Mouse (Mus musculus) liver, embryonic 14.5 days (tissue): ENCODE results near the gene Nms. TPM values are rescaled to one million over a fixed set of nuclear protein-coding genes. Genes with fewer than 3 reads are reported as not detected.

Experiments
- ATAC-seq: fragments of 200-750 bp; cut with Nextera tagmentation; 2 replicates; pipeline ENCODE4 v1.8.0; 2017; ENCODE audit warnings: moderate number of reproducible peaks, mild to moderate bottlenecking, moderate library complexity; ENCODE audit not compliant: insufficient read depth
- DNase-seq, 3 experiments: peaks; one replicate each; pipeline ENCODE4 v3.0.0-alpha.2; 2012 to 2013; ENCODE audit warnings: low read depth in 3 of 3, low spot score in 3 of 3
- H3K27ac ChIP-seq: fragments of 300-500 bp; sonication (generic); 2 replicates; pipeline ENCODE4 v1.5.1; 2014; ENCODE audit warnings: moderate library complexity, mild to moderate bottlenecking, control low read depth, inconsistent platforms
- H3K27me3 ChIP-seq: fragments of 300-500 bp; sonication (generic); 2 replicates; pipeline ENCODE4 v1.6.1; 2014; ENCODE audit warnings: mild to moderate bottlenecking, low read length, moderate library complexity; ENCODE audit not compliant: control insufficient read depth, insufficient read depth
- H3K36me3 ChIP-seq: fragments of 300-500 bp; sonication (generic); replicated peaks from 2 replicates; pipeline ENCODE4 v1.6.1; 2014; ENCODE audit warnings: low read depth; ENCODE audit not compliant: control insufficient read depth, insufficient read depth
- H3K4me1 ChIP-seq, 2 experiments: fragments of 200-500 bp in 1 of 2; fragments of 300-500 bp in 1 of 2; sonication (generic) in 1 of 2; replicated peaks; 2 replicates each; pipeline ENCODE4 v1.6.1; 2012 to 2014; ENCODE audit warnings: antibody characterized with exemption in 1 of 2, inconsistent platforms in 1 of 2, low read length in 1 of 2; ENCODE audit not compliant: control insufficient read depth in 2 of 2, insufficient read depth in 2 of 2
- H3K4me2 ChIP-seq: fragments of 300-500 bp; sonication (generic); 2 replicates; pipeline ENCODE4 v1.6.1; 2014; ENCODE audit warnings: low read depth, mild to moderate bottlenecking, control low read depth, moderate library complexity
- H3K4me3 ChIP-seq, 2 experiments: fragments of 200-500 bp in 1 of 2; fragments of 300-500 bp in 1 of 2; sonication (generic) in 1 of 2; 2 replicates each; pipeline ENCODE4 v1.5.1; 2012 to 2014; ENCODE audit warnings: low read depth in 2 of 2, low read length in 2 of 2, mild to moderate bottlenecking in 2 of 2, control low read depth in 1 of 2, inconsistent platforms in 1 of 2, moderate library complexity in 1 of 2; ENCODE audit not compliant: insufficient read depth in 1 of 2
- H3K9ac ChIP-seq: fragments of 300-500 bp; sonication (generic); replicated peaks from 2 replicates; pipeline ENCODE4 v1.6.1; 2014; ENCODE audit warnings: mild to moderate bottlenecking, control low read depth, moderate library complexity
- H3K9me3 ChIP-seq: fragments of 300-500 bp; sonication (generic); 2 replicates; pipeline ENCODE4 v1.6.1; 2016; ENCODE audit warnings: low read length, mixed read lengths; ENCODE audit not compliant: control insufficient read depth
- CTCF ChIP-seq: IDR thresholded peaks from 2 replicates; pipeline ENCODE4 v1.5.1; 2016; ENCODE audit warnings: antibody characterized with exemption, low read depth, control low read depth
- EP300 ChIP-seq: IDR thresholded peaks from 2 replicates; pipeline ENCODE4 v1.6.1; 2016; ENCODE audit warnings: antibody characterized with exemption, low read depth
- WGBS: fragments of 180-500 bp; shearing (Covaris S2); extraction: QIAGEN DNeasy Blood & Tissue Kit; methylation state at CpG from one replicate; pipeline ENCODE4 v1.1.7; 2014; ENCODE audit not compliant: insufficient replicate concordance; 5-methylcytosine and 5-hydroxymethylcytosine counted together
- polyA plus RNA-seq, 2 experiments: library from polyadenylated mRNA; depleted of rRNA in 1 of 2; stranded (reverse) in 1 of 2; unstranded in 1 of 2; fragments of >200 nt; fragmentation: Nextera tagmentation in 1 of 2; extraction: Ambion mirVana in 1 of 2; gene quantifications; 2 replicates each; pipeline versions ENCODE4 v1.2.1 to v1.2.3; 2012 to 2014

Nms gene
- polyA plus RNA-seq, 2 experiments: not detected

DNA sequence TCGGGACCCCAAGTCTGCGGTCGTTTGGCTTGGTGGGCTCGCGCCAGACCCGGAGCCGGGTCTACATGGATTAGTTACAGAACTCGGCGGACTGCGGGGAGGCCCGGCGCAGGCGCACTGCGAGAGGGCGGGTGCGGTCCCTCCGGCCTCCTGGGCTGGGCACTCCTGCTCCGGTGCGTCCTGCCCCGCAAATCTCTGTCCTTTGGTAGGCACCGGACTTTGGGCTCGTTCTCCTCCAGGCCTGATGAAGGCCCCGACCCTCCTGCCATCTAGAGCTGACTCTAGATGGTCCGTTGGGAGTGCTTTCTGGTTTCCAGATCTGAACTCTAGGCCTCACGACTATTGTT, 48.9 kb downstream of the Nms start:
- Histone ChIP-seq H3K36me3 (no peaks in the 10 kb centered on the region), H3K27me3 (no peaks in the 10 kb centered on the region), H3K27ac (no peak overlapping the region), H3K4me2 (peak overlapping the region; percentile 75), H3K9ac (peak overlapping the region; percentile 63), H3K4me3 (peak overlapping the region; percentile 68 to 77), H3K9me3 (no peaks in the 10 kb centered on the region), H3K4me1 (peaks cover 0 to 9% of the 10 kb centered on the region in 2 experiments; a peak in 2 of 4 replicates)
- under 1% methylated on average over 25 of the region's 25 CpGs for WGBS
- DNase-seq (no peak), ATAC-seq (peak; percentile 89)
- TF ChIP-seq EP300 (no peak), CTCF (no peak)

DNA sequence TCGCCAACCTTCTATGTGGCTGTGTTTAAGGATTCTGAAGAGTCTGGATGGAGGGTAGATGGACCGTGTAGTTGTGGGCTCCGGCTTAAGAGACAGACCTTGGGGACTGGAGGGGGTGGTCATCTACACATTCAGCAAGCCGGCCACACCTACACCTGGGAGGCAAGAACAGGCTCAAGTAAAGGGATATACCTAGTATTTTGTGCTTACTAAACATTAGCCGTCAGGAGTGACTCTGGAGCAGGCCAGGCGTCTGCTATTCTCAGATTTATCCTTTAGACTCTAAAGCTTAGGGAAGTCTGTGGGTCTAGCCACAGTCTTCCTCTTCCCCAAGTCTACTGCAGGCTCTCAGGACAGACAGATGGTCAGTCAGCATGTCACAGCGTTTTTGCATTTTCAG, 49.4 kb downstream of the Nms start:
- 25% methylated on average over 7 of the region's 7 CpGs for WGBS
- H3K4me3 ChIP-seq: peak overlapping the region; percentile 68 to 77
- ATAC-seq (no peak), DNase-seq (peak in 1 of 3 experiments; percentile 4)
- peaks cover 0 to 9% of the 10 kb centered on the region in 2 experiments; a peak in 2 of 4 replicates for H3K4me1 ChIP-seq
- no peaks in the 10 kb centered on the region for H3K27me3 ChIP-seq
- peak overlapping the region; percentile 75 for H3K4me2 ChIP-seq
- no peaks in the 10 kb centered on the region for H3K9me3 ChIP-seq
- H3K27ac ChIP-seq: no peak overlapping the region
- no peaks in the 10 kb centered on the region for H3K36me3 ChIP-seq
- no peak overlapping the region; the same call in 1 of the 2 replicates for H3K9ac ChIP-seq
- TF ChIP-seq EP300: no peak
- no peak for TF ChIP-seq CTCF

DNA sequence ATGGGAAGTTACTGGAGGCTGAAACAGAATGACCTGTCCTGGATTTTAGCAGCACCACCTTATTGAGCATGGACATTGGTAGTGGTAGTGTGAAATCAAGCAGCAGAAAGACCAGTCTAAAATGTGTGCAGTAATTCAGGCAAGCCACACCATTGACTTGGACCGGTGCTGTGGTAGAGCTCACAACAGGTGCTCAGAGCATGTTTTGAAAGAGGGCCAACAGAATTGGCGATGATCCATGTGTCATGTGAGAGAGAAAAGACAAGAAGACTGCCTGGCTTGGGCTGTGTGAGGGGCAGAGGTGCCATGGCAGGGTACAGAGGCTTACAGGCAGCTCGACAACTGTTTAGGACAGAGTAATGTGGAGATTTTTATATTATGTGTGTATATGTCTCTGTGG, 53.4 kb downstream of the Nms start:
- no peaks in the 10 kb centered on the region for H3K27me3 ChIP-seq
- DNase-seq (no peak), ATAC-seq (no peak)
- peaks cover 0 to 5% of the 10 kb centered on the region in 2 experiments; a peak in 1 of 4 replicates for H3K4me1 ChIP-seq
- no peak overlapping the region for H3K27ac ChIP-seq
- 73% methylated on average over 3 of the region's 3 CpGs for WGBS
- no peaks in the 10 kb centered on the region for H3K9me3 ChIP-seq
- H3K36me3 ChIP-seq: no peaks in the 10 kb centered on the region; the same call in 1 of the 2 replicates
- H3K9ac ChIP-seq: no peak overlapping the region
- no peak overlapping the region for H3K4me2 ChIP-seq
- no peak for TF ChIP-seq EP300
- no peak for TF ChIP-seq CTCF
- no peak overlapping the region for H3K4me3 ChIP-seq

Other genes starting within 250 kb of the Nms start
- 0.09 and 0.13 TPM in 2 replicates for gene Lonrf2, start 102.4 kb upstream of the Nms start, polyA plus RNA-seq (2012; rRNA removed)
- 0.08 TPM in 1 of 2 replicates, not detected in the other for gene Lonrf2, start 102.4 kb upstream of the Nms start, polyA plus RNA-seq (2014; fragmentation: Nextera tagmentation; extraction: Ambion mirVana)
- 0.06 and 0.07 TPM in 2 replicates for gene Chst10, start 41.0 kb upstream of the Nms start, polyA plus RNA-seq (2012; rRNA removed)
- 0.09 and 0.11 TPM in 2 replicates for gene Chst10, start 41.0 kb upstream of the Nms start, polyA plus RNA-seq (2014; fragmentation: Nextera tagmentation; extraction: Ambion mirVana)
- gene Pdcl3, start 46.5 kb downstream of the Nms start, polyA plus RNA-seq (2012; rRNA removed): 11.6 and 24.1 TPM in 2 replicates
- gene Pdcl3, start 46.5 kb downstream of the Nms start, polyA plus RNA-seq (2014; fragmentation: Nextera tagmentation; extraction: Ambion mirVana): 30.6 and 36.3 TPM in 2 replicates